Mouse (Mus musculus): ENCODE data around the gene Il1a. TPM values are rescaled to one million over a fixed set of nuclear protein-coding genes. Genes with fewer than 3 reads are reported as not detected.

Gene Il1a
- total RNA-seq (2021), result not detected

GRCm38 (mm10) chr2:129309836-129310235 is at the start of gene Il1a:
TSS of gene Il1a (minus strand) at chr2:129309972.
- intact Hi-C loops (cut with DNase I), result no loop called here
- DNase-seq, result no peak

- DNase-seq, result peak in 1 of 2 experiments; percentile 13
Measured at GRCm38 (mm10) chr2:129338138-129338621, 28.4 kb upstream of the Il1a start.

DNA sequence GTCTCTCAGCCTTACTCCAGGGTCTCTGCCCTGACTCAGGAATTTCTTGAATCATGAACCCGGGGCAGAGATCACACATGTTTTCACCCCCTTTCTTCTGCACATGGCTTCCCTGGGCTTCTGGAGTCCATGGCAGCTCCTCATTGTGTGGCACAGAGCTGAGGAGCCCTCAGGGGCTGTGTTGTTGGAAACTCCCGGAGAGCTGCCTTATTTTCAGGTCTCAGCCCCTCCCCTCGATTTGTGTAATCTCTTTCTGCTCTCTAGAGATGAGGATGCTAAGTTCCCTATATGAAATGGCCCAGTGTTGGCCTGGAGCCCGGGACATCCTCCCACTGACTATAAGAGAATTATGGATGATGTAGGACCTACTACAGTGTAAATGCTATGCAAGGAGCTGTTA is 23.7 kb upstream of the Il1a start:
- DNase-seq, result no peak

More at GRCm38 (mm10) chr2:129338138-129338621, 28.4 kb upstream of the Il1a start:
- intact Hi-C loops (cut with DNase I), result no loop called here

DNA sequence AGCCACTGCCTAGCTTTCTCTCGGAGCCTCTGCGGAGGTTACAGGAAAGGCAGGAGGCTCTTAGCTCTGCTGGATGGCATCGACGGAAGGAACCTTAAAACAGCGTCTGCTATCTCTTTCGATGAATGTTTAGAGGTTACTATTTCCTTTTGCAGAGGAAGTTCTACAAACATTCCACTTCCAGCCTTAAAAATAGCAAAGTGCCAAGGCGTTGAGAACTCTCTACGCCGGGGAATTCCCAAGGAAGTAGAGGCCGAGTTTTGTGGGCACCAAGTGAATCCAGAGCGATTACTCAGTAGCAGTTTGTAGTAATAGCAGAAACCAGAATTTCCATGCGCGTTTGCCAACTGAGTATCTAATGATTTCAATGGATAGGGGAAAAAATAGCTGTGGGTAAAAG is 20.8 kb upstream of the Il1a start:
- no peak for DNase-seq
- intact Hi-C loops (cut with DNase I), result no loop called here

More for the DNA sequence above, 23.7 kb upstream of the Il1a start:
- intact Hi-C loops (cut with DNase I), result no loop called here

DNA sequence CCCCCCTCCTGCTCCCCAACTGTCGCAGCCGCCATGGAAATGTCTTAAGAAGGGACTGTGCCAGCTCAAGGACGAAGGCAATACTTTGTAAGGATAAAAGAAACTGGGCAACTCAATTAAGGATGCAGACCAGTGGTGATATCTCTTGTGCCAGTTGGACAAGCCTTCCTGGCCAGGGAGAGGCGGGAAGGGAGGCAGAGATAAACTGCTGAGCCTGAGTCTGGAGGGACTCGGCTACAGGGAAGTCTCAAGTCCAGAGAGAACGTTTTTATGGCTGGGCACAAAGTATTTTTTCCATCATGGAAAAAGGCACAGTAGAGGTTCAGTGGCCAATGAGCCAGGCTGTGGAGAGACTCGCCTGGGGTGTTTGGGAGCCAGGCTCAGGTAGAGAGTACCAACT is 20.3 kb upstream of the Il1a start:
- intact Hi-C loops (cut with DNase I), result no loop called here
- DNase-seq, result no peak

DNA sequence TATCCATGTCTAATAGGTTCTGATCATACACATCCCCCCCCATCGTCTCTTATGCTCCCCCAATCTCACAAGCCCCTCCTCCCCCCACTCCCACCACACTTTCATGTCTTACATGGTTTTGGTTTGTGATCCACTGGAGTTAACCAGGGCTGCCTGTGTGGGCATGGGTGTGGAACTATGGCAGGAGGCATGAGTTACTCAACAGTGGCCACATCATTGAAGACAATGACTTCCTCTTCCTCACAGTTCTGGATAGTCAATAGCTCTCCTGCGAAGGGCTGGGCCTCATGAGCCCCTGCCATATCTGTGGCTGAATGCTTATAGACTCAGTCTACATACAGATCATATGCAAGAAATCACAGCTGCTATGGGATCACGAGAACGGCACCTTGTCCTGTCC is 18.5 kb upstream of the Il1a start:
- intact Hi-C loops (cut with DNase I), result no loop called here
- DNase-seq, result no peak

- no peak for DNase-seq
Measured at GRCm38 (mm10) chr2:129324216-129324615, 14.4 kb upstream of the Il1a start.

DNA sequence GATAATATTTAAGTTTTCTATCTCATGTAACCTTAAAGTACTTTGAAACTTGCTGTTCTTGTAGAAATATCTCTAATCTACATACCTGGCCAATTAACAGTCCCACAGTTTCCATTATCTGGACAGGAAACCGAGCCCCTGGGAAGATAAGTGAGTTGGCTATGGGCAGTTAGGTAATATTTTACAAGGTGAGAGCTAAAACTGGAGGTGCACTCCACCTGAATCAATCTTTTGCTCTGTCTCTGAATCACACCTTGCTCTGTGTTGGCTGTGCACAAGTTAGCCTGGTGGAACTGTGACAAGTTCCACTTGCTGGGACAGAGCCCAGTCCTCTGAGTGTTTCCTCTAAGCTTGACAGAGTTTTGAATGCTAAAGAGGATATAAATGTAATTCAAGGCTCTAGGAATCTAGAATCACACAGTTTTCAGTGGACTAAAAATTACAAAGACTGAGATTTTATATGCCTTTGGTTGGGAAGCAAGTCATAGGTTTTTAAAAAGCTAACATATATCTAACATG is 12.4 kb upstream of the Il1a start:
- no peak for DNase-seq
- intact Hi-C loops (cut with DNase I), result no loop called here

More at GRCm38 (mm10) chr2:129324216-129324615, 14.4 kb upstream of the Il1a start:
- intact Hi-C loops (cut with DNase I), result no loop called here

DNA sequence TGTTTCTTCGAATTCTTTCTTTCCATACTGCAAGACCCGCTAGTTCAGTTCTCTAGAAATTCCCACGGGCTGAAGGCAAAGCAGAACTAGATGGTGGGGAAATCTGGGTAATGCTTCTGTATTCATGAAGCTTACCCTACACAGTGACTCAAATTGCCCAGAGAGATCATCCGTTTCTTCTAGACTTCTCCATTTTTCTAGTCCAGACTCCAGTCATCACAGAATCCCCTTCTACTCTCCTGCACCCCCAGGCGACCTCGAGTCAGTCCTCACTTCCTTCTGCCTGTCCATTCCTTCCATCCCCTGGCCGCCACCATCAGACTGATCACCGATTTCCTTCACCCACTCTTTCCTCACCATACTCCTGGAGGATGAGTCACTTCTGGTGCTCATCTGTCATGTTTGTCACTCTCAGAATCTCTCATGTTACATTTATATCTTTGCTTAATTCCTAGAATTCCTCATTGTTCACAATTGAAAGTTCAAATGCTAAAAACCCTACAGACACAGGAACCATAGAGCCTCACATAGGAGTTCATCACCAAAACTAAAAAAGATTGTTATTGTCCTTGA is 10.3 kb upstream of the Il1a start:
- DNase-seq, result no peak
- intact Hi-C loops (cut with DNase I), result no loop called here

GRCm38 (mm10) chr2:129315831-129316230 is 6.1 kb upstream of the Il1a start:
- intact Hi-C loops (cut with DNase I), result no loop called here
- no peak for DNase-seq

- intact Hi-C loops (cut with DNase I), result no loop called here
- no peak for DNase-seq
Measured at GRCm38 (mm10) chr2:129314880-129315279, 5.1 kb upstream of the Il1a start.

- intact Hi-C loops (cut with DNase I), result no loop called here
- DNase-seq, result no peak
Measured at GRCm38 (mm10) chr2:129313934-129314333, 4.2 kb upstream of the Il1a start.

DNA sequence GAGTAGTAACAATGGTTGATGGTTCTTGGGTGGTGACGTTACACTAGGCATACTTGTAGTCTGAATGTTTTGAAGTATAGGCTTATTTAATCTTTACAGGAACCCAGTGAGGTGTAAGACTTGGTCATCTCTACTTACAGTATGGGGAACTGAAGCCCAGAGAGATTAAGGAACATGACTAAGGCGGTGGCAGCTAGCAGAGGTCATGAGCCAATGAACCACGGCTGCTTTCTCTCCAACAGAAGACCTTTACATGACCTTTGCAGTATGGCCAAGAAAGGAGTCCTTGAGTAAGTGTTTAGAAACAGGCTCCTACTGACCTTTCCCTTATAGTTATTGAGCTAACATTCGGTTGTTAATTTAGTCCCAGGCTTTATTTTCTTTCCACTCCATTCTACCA is 3.8 kb downstream of the Il1a start:
- no peak for DNase-seq
- intact Hi-C loops (cut with DNase I), result no loop called here

- intact Hi-C loops (cut with DNase I), result loop anchor here (1.0 to 5.0 kb wide), 2 partner anchors 95 to 111 kb away; no protein-coding TSS in a partner anchor
- peak in 1 of 2 experiments; percentile 33 for DNase-seq
Measured at GRCm38 (mm10) chr2:129297589-129297982, 12.2 kb downstream of the Il1a start.

- intact Hi-C loops (cut with DNase I), result loop anchor here (1.0 to 5.0 kb wide), 2 partner anchors 95 to 111 kb away; no protein-coding TSS in a partner anchor
- peak; percentile 97 to 98 for DNase-seq
Measured at GRCm38 (mm10) chr2:129296671-129297588, 12.8 kb downstream of the Il1a start, which contains the start of gene Ckap2l. TSS of gene Ckap2l (minus strand) at chr2:129297212.

GRCm38 (mm10) chr2:129296086-129296485 is 13.7 kb downstream of the Il1a start:
- DNase-seq, result no peak
- intact Hi-C loops (cut with DNase I), result loop anchor here (5.0 kb wide), 1 partner anchor 96 kb away; no protein-coding TSS in a partner anchor

DNA sequence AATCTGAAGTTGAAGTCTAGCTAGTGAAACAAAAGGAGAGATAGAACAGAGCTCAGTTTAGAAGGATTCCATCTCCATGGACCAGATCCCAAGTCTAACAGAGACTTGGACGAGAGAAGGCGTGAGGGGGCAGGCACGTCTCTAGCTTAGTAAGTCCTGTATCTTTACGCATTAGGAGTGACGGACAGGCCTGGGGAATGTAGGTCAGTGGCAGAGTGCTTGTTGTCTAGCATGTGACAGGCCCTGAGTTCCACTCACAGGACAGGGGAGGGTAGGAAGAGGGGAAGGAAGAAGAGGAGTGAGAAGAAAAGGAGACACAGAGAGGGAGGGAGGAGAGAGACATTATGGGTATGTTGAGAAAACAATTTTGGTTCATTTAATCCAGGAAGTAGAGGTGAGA is 14.7 kb downstream of the Il1a start:
- intact Hi-C loops (cut with DNase I), result loop anchor here (5.0 kb wide), 1 partner anchor 97 kb away; no protein-coding TSS in a partner anchor
- no peak for DNase-seq

GRCm38 (mm10) chr2:129273823-129274222 is 35.9 kb downstream of the Il1a start:
- intact Hi-C loops (cut with DNase I), result no loop called here
- DNase-seq, result no peak

DNA sequence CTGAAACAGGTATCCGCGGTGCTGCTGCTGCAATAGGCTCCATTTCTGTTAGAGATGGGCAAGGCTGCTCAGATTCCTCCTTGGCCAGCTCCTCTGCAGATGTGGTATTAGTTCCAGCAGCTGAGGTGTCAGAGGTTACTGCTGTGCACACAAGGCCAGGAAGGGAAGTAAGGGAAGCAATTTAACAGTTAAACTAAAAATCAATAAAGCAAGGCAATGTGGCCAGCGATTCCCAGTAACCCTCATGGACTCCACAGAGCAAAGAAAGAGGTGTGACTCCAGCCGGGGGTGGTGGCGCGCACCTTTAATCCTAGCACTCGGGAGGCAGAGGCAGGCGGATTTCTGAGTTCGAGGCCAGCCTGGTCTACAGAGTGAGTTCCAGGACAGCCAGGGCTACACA is 39.2 kb downstream of the Il1a start:
- intact Hi-C loops (cut with DNase I), result no loop called here
- no peak for DNase-seq

- intact Hi-C loops (cut with DNase I), result no loop called here
Measured at GRCm38 (mm10) chr2:129269986-129270385, 39.8 kb downstream of the Il1a start.

DNA sequence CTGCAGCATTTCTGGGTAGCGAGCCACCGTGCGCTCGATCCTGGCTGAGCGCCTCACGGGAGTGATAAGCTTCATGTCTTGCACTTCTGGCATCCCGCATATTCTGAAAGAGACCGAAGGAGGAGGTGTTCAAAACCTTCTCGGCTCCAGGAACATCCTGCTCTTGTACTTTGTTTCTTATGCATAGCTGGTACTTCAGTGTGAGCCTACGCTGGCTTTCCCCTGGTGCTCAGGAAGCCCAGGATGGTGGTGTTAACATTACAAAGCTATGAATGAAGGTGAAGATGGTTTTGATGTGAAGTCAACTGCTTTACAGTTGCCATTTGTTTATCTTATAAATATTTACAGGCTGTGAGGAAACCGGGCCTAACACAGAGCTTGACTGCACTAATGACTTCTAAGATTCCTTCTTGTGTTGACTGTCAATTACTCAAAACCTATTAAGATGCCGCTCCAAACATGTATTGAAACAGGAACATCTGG is 40.6 kb downstream of the Il1a start:
- DNase-seq, result no peak
- intact Hi-C loops (cut with DNase I), result no loop called here

More at GRCm38 (mm10) chr2:129269986-129270385, 39.8 kb downstream of the Il1a start:
- no peak for DNase-seq

Data from heart, postnatal 36 days (tissue).